Mouse (Mus musculus): ENCODE measurements at regions not wholly inside any gene's neighbourhood (a gene's known extent, or its start where the extent isn't known, plus 50 kb on each side); places are given as distances from the start of the nearest gene placed in this dataset. TPM values are rescaled to one million over a fixed set of nuclear protein-coding genes. Genes with fewer than 3 reads are reported as not detected.
"Not testable (repeated sequence)": the region's sequence is repeated elsewhere in the genome, so short reads cannot be mapped to it uniquely, and the experiment has no call there.

GRCm38 (mm10) chr9:104399927-104400326 lies 62.4 kb upstream of the Acpp start:
- Histone ChIP-seq H3K4me3 (ENCODE audit: low read depth, low read length) (no peak overlapping the region), H3K27ac (ENCODE audit: low read depth) (no peak overlapping the region), H3K4me1 (ENCODE audit: control insufficient read depth, insufficient read depth) (no peaks in the 10 kb centered on the region), H3K9ac (replicated peaks; ENCODE audit: low read depth, low read length) (no peak overlapping the region), H3K9me3 (replicated peaks; ENCODE audit: control insufficient read depth, low read length) (0 out of 2 replicates have a peak, but pooled peaks cover 3% of the 10 kb centered on the region), H3K27me3 (ENCODE audit: control insufficient read depth, insufficient read depth, low read length) (no peaks in the 10 kb centered on the region), H3K4me2 (ENCODE audit: low read depth, low read length) (no peak overlapping the region), H3K36me3 (replicated peaks; ENCODE audit: control insufficient read depth, insufficient read depth, low read length) (no peaks in the 10 kb centered on the region)
- TF ChIP-seq EP300 (IDR thresholded peaks at IDR 0.05; ENCODE audit: low read depth) (no peak), CTCF (IDR thresholded peaks at IDR 0.05; ENCODE audit: low read depth) (no peak)
- WGBS: 83% methylated on average over 1 of the region's 1 CpGs
- ATAC-seq (ENCODE audit: insufficient read depth, low read depth) (no peak), DNase-seq (ENCODE audit: low spot score) (no peak)

GRCm38 (mm10) chr9:104398484-104398883 lies 60.9 kb upstream of the Acpp start:
- H3K4me1 ChIP-seq (ENCODE audit: control insufficient read depth, insufficient read depth); H3K4me2 ChIP-seq (ENCODE audit: low read depth, low read length); H3K9me3 ChIP-seq (replicated peaks; ENCODE audit: control insufficient read depth, low read length); H3K9ac ChIP-seq (replicated peaks; ENCODE audit: low read depth, low read length); DNase-seq (ENCODE audit: low spot score); H3K27ac ChIP-seq (ENCODE audit: low read depth); ATAC-seq (ENCODE audit: insufficient read depth, low read depth); H3K36me3 ChIP-seq (replicated peaks; ENCODE audit: control insufficient read depth, insufficient read depth, low read length); H3K4me3 ChIP-seq (ENCODE audit: low read depth, low read length); H3K27me3 ChIP-seq (ENCODE audit: control insufficient read depth, insufficient read depth, low read length): not testable (repeated sequence)
- 65% methylated on average over 4 of the region's 4 CpGs for WGBS

- no peaks in the 10 kb centered on the region for H3K4me1 ChIP-seq (ENCODE audit: control insufficient read depth, insufficient read depth)
- no peak for ATAC-seq (ENCODE audit: insufficient read depth, low read depth)
- 84% methylated on average over 7 of the region's 7 CpGs for WGBS
- no peak overlapping the region for H3K4me2 ChIP-seq (ENCODE audit: low read depth, low read length)
- H3K9me3 ChIP-seq (replicated peaks; ENCODE audit: control insufficient read depth, low read length): no peaks in the 10 kb centered on the region
- H3K4me3 ChIP-seq (ENCODE audit: low read depth, low read length): no peak overlapping the region
- H3K27me3 ChIP-seq (ENCODE audit: control insufficient read depth, insufficient read depth, low read length): no peaks in the 10 kb centered on the region
- no peak overlapping the region for H3K27ac ChIP-seq (ENCODE audit: low read depth)
- TF ChIP-seq CTCF (IDR thresholded peaks at IDR 0.05; ENCODE audit: low read depth): no peak
- TF ChIP-seq EP300 (IDR thresholded peaks at IDR 0.05; ENCODE audit: low read depth): no peak
- H3K9ac ChIP-seq (replicated peaks; ENCODE audit: low read depth, low read length): no peak overlapping the region
- DNase-seq (ENCODE audit: low spot score): no peak
- no peaks in the 10 kb centered on the region for H3K36me3 ChIP-seq (replicated peaks; ENCODE audit: control insufficient read depth, insufficient read depth, low read length)
Measured at GRCm38 (mm10) chr9:104387805-104388204, 50.3 kb upstream of the Acpp start.

MicroRNAs encoded in the stretch of these regions (microRNA counts, 519-probe panel; counts per million panel counts)
- microRNA mmu-miR-2136: not detected

Small RNAs in the stretch of these regions (microRNA-seq; reads per million reads assigned to microRNA genes)
- not detected for gene Mir2136
